Mouse (Mus musculus) adrenal gland (tissue): ENCODE results near the gene Rab11fip5.

ENCODE experiments used
- intact Hi-C: fragments of 180-260 bp; cut with DNase I; formaldehyde crosslinking; loops from one replicate; pipeline ENCODE4 v1.15.1; 2025

Gene Rab11fip5

DNA sequence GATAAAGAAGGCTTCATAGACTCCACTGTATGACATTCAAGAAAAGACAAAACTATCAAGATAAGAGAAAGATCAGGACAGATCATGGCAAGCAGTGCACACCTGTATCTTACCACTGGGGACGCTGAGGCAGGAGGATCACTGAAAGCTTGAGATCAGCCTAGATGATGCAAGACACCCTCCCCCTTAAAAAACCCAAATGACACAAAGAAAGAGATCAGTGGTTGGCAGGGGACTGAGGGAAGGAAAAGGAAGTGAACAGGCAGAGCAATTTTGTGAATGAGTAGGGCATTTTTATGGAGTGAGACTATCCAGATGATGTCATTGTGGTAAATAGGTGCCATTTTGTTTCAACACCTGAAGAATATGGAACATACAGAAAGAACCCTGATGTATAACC is 24.3 kb downstream of the Rab11fip5 start:
- intact Hi-C loops, result no loop called here

DNA sequence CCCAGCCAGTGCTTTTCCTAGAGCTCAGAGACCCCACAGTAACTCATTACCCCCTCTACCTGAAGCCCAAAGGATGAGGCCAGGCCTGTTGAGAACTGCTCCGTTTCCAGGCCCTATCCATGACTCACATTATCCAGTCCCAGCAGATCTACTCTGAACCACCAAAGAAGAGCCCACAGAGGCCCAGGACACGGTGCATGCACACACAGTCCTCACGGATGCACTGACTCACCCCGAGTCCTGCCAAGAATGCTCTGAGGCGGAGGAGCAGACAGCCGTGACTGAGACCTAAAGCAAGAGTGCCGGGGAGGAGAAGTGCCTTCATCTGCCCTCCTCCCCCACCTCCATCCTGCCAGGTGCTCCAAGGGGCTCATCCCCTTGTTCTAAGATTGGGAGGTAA is 25.2 kb downstream of the Rab11fip5 start:
- intact Hi-C loops, result no loop called here

DNA sequence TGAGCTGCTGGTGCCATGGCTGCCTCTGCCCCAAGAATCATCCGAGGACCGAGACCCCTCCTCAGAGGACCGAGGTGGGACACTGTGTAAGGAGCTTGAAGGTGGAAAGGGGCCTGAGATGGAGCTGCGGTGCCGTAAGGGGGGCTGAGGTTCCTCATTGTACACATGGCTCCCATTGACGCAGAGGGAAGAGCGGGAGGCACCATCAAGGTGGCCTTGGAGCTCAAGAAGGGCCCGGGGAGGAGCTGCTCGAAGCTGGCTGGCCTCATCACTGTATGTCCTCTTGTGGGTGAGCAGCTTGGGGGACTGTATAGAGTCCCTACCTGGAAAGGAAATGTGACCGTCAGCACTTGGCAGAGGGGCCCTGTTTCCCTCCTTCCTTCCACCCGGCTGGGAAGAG is 26.3 kb downstream of the Rab11fip5 start:
- intact Hi-C loops, result no loop called here

DNA sequence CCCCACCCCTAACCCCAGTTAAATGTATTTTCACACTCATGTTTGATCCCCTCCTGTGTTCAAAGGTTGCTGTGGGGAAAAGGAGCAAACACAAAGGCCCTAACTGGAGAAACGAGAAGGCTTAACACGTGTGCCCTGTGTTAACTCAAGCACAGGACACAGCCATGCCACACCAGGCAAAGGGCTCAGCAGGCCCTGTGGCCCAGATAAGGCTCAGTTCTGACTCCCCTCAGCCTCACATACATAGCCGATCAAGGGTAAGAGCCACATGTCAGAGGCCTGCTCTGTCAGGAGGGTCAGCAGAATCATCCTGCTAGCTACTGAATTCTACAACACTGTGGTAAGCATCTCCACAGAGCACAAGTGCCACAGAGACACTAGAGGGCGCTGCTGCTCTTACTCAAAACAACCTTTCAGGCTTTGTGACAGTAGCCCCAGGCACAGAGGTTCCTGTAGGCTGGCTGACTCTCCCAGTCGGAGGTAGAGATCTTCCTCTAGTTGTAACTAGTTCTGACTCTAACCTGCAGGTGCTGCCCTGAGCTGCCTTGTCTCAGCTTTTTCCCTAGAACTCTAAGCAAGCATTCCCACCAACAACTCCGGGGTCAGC is 28.3 kb downstream of the Rab11fip5 start:
- intact Hi-C loops, result loop anchor here (1.0 kb wide), 1 partner anchor 46 kb away; no protein-coding TSS in a partner anchor

DNA sequence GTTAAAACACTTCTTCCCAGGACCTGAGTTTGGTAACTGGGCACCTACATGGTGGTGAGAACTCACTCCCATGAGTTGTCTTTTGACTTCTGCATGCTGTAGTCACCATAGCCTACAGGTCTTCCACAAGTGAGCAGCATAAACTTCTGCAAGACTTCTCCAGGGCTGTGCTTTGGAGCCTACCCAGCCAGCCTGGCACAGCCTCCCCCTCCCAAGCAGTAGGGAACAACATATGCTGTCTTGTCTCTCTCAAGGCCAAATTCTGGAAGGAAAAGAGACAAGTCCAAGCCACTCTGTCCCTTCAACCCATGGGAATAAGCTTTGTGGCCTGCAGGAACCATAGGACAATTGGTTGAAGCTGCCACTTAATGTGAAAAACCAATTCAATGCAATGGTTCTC is 29.5 kb downstream of the Rab11fip5 start:
- intact Hi-C loops, result no loop called here

DNA sequence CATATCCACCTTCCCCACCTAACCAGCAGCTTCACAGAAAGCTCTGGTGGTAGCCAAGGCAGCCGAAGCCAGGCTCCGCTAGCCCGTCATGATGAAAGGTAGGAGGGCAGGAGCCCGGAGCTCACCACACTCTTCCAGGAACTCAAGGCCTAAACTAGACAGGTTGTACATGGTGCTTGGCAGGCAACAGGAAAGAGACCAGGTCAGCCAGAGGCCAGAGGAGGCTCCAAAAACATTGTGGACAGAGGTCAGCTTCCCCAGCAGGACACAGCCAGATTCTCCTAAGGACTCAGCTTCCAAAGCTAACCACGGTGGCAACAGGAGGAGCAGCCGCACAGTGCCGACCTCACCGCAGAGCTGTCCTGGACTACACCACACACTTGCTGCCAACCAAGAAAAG is 31.4 kb downstream of the Rab11fip5 start:
- intact Hi-C loops, result no loop called here

GRCm38 (mm10) chr6:85341814-85342501 is 32.5 kb downstream of the Rab11fip5 start:
- intact Hi-C loops, result no loop called here

GRCm38 (mm10) chr6:85340184-85340583 is 34.2 kb downstream of the Rab11fip5 start:
- intact Hi-C loops, result no loop called here

DNA sequence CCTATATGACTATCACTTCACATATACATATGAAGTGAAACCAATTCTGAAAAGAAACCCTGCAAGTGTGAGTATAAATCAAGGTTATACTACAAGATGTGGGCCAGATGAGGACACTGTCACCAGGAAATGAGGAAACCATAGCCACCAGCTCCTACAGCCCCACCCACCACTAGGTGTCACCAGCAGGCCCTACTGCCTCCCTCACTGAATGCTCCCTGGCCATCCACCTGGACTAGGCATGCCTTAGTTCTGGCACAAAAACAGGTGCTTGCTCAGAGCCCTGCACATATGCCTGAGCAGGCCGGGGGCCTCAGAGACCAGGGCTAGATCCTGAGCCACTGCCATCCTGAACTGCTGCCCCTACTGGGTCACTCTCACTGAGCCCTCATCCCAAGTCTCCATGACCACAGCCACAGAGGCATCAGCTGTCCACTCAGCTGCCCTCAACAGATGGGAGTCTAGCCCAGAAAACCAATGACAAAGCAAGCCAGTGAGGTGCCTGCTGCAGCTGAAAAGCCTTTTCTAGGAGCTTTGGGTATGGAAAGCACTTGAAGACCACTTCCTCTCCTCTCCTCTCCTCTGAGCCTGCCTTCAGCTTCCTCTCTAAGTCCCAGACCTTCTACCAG is 35.0 kb downstream of the Rab11fip5 start:
- intact Hi-C loops, result no loop called here

GRCm38 (mm10) chr6:85336944-85337343 is 37.5 kb downstream of the Rab11fip5 start:
- intact Hi-C loops, result no loop called here

- intact Hi-C loops, result no loop called here
Measured at GRCm38 (mm10) chr6:85335352-85335751, 39.1 kb downstream of the Rab11fip5 start.

DNA sequence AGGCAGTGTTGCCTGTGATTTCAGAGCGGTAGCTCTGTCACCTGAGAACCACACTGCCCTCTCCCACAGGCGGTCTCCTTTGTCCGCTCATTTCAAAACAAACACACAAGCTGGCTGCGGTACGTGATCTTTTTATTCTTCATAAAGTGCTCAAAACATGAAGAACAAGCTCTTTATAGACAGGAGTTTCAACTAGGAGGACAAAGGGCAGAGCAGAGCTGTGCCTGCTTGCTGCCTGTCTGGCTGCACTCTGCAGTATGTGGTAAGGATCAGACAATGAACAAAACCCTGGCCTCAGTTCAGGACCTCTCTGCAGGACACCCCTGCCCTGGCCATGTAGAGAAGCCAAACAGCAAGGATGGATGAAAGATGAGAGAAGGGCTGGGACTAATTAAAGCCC is 39.6 kb downstream of the Rab11fip5 start:
- intact Hi-C loops, result no loop called here

GRCm38 (mm10) chr6:85334251-85334650 is 40.2 kb downstream of the Rab11fip5 start:
- intact Hi-C loops, result no loop called here

DNA sequence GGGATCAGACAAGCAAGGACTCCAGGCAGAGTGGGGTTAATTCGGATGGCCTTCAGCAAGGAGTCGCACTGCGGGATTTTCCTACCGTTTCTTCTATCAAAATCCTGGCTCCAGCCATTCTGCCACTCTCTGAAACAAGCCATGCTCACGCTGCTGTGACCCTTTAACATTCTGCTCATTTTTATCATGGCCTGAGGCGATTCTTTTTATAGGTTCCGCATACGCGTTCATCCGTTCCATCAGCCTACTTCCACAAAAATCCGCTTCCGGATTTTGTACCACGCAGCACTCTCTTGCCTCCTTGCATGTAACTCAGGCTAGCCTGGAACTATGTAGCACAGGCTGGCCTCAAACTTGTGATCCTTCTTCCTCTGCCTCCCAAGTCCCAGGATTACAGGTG is 40.7 kb downstream of the Rab11fip5 start:
- intact Hi-C loops, result no loop called here

- intact Hi-C loops, result no loop called here
Measured at GRCm38 (mm10) chr6:85333000-85333669, 41.3 kb downstream of the Rab11fip5 start, which contains the start of gene Sfxn5. Gene Sfxn5, minus strand, starts transcription at chr6:85333422.

DNA sequence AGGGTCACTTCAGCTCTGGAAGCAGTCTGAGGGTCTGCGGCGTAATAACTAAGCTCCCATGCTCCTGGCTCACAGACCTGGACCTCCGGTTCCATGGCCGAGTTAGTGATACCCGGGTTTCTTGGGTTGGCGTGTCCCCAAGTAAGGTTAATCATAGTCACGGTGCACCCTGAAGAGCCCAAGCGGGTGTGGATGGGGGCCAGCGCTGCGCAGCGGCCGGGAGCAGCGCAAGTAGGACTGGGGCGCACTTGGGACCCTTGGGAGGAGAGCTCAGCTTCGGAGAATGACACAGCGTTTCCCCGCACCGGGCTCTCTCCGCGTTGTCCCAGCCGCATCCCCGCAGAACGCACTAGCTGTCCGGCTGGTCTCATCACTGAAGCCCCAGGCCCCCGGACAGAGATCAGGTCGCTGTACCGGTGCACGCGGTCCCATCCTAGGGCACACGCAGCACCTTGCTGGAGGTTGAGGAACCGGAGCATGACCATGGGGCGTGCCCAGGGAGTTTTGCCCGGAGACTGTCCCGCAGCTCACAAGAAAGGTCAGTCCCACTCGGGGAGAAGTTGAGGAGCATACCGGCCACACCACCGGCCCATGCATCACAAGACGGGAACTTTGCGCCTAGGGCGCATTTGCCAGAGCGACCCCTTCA is 42.0 kb downstream of the Rab11fip5 start:
- intact Hi-C loops, result no loop called here

DNA sequence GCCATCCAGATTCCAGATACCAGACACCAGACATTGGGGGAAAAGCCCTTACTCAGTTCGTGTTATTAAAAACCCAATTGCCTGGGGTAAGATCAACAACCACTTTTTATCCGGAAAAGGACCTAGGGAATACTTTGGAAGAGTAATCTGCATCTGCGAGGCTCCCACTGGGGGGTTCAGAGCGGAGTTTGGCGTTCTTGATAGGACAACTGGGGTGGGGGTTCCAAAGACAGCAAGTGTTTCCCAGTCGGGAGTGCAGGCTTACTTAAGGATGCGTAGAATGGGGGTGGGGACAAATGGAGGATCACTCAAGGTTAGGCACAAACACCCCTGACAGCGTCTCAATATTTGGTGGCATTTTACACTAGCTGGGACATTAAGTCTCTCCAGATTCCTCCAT is 42.7 kb downstream of the Rab11fip5 start:
- intact Hi-C loops, result no loop called here

DNA sequence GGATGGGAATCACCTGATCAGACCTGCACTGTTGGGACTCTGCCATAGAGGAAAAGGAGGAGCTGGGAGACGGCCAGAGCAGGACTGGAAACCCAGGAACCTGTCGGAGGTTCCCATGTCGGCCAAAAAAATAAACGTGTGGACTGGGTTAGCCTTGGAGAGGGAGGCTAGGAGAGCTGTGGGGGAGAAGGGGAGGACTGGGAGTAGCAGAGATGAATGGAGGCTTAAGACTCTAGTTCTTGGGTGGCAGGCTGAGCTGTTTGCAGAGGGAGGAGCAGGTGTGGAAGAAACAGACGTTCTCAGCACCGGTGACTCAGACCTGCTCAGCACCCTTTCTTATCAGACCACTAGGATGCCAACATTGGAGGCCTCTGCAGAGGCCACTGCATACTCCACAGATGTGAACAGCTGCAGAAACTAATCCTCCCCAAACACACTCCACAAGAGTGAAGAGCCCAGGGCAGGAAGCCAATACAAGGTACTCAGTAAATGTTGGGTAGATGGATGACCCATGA is 43.2 kb downstream of the Rab11fip5 start:
- intact Hi-C loops, result no loop called here

GRCm38 (mm10) chr6:85329666-85330185 is 44.7 kb downstream of the Rab11fip5 start:
- intact Hi-C loops, result no loop called here

- intact Hi-C loops, result no loop called here
Measured at GRCm38 (mm10) chr6:85326564-85326963, 47.9 kb downstream of the Rab11fip5 start.

GRCm38 (mm10) chr6:85325109-85325508 is 49.3 kb downstream of the Rab11fip5 start:
- intact Hi-C loops, result no loop called here
